Mouse (Mus musculus) heart, postnatal 4 days (tissue): ENCODE measurements at regions not wholly inside any gene's neighbourhood (a gene's known extent, or its start where the extent isn't known, plus 50 kb on each side); places are given as distances from the start of the nearest gene placed in this dataset.

Experiments used
- DNase-seq: peaks from one replicate; pipeline ENCODE4 v3.0.0; 2021

- DNase-seq: no peak
Observed at GRCm38 (mm10) chr4:74466081-74466480, 223.8 kb downstream of the Kdm4c start.

GRCm38 (mm10) chr4:74512489-74512888 lies 270.2 kb downstream of the Kdm4c start:
- DNase-seq: no peak

DNA sequence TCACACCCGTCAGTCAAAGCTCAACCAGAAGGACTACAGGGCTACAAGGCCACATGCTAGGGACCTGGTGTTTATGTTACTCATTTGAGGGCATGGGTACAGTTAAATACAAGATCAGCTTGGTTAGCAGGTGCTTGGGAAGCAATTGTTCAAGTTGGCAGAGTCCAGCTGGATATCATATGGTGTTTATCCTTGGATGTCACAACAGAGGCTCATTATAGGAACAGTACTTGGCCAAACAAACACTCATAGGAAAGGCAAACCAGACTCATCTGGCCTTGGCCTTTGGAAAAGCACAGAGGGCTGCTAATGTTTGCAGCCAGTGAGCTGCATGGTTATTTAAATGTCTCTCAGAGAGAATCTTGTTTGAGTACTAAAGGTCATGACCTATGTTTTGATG lies 311.6 kb downstream of the Kdm4c start:
- DNase-seq: no peak

- peak; percentile 21 for DNase-seq
Observed at GRCm38 (mm10) chr4:74563565-74563964, 321.3 kb downstream of the Kdm4c start.

- no peak for DNase-seq
Observed at GRCm38 (mm10) chr4:74586400-74586799, 344.1 kb downstream of the Kdm4c start.

- DNase-seq: no peak
Observed at GRCm38 (mm10) chr4:74587125-74587524, 344.8 kb downstream of the Kdm4c start.

GRCm38 (mm10) chr4:74588761-74589160 lies 346.5 kb downstream of the Kdm4c start:
- DNase-seq: peak; percentile 61

- DNase-seq: peak; percentile 24
Observed at GRCm38 (mm10) chr4:74613032-74613431, 370.7 kb downstream of the Kdm4c start.
